Mouse (Mus musculus) hindlimb bud, embryonic 11.5 days (tissue): ENCODE results near the gene Wipf2.
A peak's percentile ranks its signal among the peaks of the same experiment; 100 is the strongest.
"Not testable (repeated sequence)": the region's sequence is repeated elsewhere in the genome, so short reads cannot be mapped to it uniquely, and the experiment has no call there.

ENCODE experiments used
- DNase-seq: peaks from one replicate; pipeline ENCODE4 v3.0.0-alpha.2; 2012; ENCODE audit warnings: low read depth, low spot score; ENCODE audit errors: extremely low spot score

The Wipf2 gene

DNA sequence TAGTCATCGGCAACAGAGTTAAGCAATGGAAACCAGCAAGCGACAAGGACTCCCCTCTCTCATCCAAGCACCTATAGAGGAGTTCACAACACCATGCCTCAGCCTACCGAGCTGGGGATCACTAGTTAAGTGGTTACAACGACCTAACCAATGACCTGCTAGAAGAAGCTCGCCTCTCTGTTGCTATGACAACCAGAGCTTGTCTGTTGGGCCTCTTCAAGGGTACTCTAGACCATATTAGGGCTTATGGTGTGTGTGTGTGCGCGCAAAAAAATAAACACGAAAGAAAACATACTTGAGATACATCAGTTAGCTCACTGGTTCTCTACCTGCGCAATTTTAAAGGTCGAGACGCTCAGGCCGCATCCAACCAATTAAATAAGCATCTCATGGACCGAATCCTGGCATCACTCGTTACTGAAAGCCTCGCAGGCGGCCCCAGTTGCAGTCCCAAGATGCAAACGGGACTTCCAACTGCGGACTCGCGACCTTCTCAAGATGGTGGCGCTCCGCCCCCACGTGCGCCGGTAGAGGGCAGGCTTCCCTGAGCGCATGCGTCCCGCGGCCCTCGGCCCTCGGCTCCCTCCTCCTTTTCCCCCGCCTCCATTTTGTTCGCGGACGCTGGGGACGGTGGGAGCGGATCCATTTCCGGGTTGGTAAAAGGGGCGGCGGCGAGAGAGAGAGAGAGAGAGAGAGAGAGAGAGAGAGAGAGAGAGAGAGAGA is at the start of gene Wipf2:
Wipf2 (plus strand) TSS at position 611 of the 723 bp plus-strand sequence.
- peak; percentile 69 for DNase-seq

DNA sequence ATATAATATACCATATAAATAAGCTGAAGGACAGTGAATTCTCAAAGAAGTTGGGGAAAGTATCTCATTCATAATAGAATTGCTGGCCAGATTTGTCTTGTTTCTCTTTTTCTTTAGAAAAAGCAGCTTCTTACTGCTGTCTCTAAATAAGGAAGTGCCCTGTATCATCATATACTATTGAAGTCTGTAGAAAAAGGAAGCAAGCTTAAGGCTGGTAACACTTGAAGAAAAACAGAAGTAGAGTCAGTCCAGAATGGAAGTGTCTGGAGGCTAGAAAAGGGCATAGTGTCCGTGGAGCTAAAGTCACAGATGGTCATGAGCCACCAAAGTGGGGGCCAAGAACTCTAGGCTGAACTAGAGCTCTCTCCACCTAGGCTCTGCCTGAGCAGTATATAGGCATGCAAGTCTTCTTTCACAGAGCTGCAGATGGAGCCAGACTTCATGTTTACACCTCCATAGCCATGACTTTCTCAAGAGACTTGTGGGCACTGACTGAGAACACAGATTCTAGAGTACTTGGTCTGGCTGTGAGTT is 46.7 kb upstream of the Wipf2 start:
- no peak for DNase-seq

DNA sequence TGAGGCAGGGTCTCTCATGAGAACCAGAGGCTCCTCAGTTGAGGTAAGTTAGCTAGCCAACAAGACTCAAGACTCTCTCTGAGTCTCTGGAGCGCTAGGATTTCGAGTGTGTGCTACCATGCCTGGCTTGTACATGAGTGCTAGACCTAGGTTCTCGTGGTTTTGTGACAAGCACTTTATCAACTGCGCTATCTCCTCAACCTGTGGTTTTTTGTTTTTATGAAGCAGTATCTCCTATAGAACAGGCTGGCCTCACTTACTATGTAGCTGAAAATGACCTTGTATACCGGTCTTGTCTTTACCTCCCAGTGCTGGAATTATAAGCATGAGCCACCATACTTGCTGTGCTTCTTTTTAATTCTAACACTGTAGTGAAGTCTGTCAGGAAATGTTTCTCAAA is 42.5 kb upstream of the Wipf2 start:
- DNase-seq = no peak

DNA sequence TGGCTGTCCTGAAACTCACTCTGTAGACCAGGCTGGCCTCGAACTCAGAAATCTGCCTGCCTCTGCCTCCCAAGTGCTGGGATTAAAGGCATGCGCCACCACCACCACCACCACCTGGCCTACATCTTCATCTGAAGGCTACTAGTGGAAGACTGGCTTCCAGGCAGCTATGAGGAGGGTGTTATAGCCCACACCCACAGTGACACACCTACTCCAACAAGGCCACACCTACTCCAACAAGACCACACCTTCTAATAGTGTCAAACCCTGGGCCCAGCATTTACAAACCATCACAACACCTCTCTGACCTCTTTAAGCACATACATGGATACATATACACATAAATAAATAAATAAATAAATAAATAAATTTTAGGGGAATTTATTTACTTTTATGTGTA is 37.4 kb upstream of the Wipf2 start:
- not testable (repeated sequence) for DNase-seq

DNA sequence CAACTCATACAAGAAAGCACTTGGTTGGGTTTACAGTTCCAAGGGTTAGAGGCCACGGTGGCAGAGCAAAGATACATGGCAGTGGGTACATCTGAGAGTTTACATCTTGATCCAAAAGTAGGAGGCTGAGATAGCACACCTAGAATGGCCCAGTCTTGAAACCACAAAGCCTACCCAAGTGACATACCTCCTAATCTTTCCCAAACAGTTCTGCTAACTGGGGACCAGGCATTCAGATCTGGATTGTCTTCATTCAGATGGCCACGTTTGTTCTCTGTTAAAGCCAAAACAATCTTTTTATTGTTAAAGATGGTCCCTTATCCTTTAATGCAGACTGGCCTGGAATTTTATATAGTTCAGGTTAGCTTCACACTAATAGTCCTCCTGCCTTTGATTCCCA is 35.6 kb upstream of the Wipf2 start:
- DNase-seq = no peak

DNA sequence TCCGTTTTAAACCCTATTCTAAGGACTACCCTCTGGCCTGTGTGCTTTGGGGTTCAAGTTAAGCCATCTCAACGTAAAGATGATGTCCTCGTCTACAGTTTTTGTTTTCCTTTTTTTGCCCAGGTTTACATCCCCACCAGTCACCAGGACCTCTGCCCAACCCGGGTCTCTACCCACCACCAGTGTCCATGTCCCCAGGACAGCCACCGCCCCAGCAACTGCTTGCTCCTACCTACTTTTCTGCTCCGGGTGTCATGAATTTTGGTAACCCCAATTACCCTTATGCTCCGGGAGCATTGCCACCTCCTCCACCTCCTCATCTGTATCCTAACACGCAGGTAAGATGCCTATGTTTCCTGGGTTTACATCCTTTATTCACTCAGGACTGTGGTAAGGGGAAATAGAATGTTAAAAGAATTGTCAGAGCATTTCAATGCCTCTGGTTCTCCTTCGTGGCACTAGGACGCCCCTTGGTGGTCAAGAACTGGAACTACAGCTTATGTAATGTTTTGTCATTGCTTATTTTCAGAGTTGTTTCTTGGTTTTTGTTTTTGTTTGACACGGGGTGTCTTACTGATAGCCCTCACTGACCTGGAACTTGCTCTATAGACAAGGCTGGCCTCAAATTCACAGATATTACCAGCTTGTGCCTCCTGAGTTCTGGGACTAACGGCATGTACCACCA is 34.2 kb upstream of the Wipf2 start:
- no peak for DNase-seq

DNA sequence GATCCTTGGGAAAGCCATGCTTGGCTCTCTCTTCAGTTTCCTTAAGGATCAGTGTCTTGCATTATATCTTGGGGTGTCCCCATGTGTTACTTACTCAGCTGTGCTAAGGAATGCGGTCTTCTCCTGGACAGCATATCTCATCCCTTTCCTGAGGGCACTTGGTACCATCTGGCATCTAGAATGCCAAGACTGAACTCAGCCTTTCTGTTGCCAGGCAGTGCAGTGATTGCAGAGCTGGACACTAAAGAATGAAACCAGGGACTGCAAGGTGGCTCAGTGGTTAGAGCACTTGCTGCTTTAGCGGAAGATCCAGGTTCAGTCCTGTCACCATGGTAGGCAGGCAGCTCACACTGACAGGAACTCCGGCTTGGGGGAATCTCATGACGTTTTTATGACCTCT is 33.6 kb upstream of the Wipf2 start:
- no peak for DNase-seq

DNA sequence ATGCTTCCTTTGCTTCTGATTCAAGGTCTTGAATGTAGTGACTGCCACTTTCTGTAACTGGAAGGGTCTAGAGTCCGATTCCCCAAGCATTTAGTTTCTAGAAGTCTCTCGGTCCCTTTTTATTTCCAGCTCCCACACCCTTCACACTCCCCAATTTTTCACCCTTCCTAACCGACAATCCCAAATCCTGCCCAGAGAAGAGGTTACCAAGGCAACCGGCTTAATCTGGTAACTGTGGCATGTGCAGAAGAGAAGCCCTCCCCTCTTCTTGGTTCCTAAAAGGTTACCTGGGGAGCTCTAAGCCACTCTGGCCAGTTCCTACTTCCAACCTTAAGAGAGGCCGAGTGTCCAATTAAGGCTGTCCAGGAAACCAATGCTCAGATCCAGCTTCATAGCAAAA is 28.1 kb upstream of the Wipf2 start:
- no peak for DNase-seq

DNA sequence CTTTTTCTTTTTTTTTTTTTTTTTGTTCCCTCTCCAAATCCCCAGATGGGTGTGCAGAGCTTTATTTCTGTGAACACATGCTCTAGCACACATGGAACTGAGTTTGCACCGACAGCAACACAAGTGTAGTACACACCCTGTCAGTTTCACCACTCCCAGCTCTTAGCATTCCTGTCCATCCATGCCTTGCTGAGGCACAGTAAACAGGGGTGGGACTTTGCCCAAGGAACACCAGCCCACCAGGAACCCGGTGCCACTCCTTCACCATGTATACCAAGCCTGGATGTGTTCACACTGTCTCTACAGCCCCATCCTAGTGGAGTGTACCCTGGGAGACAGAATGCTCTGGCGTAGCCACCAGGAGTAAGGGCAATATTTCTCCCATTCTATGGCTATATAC is 27.7 kb upstream of the Wipf2 start:
- DNase-seq = no peak

DNA sequence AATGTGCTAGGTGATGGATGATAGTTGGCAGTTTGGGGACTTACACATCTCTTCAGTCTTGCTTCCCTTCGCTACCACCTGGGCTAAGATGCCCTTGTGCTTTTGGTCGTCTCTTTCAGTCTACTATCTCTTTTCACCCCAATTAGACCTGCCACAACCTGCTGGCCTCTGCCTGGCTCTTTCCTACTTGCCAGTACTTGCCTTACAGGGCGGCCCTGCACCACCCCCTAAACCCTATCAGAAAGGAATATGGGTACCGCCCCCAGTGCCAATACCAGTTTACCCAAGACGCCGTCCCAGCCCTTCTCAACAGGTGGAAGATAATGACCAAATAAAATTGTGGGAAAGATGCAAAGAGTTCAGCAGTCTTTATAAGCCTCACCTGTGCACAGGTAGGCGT is 27.3 kb upstream of the Wipf2 start:
- no peak for DNase-seq

DNA sequence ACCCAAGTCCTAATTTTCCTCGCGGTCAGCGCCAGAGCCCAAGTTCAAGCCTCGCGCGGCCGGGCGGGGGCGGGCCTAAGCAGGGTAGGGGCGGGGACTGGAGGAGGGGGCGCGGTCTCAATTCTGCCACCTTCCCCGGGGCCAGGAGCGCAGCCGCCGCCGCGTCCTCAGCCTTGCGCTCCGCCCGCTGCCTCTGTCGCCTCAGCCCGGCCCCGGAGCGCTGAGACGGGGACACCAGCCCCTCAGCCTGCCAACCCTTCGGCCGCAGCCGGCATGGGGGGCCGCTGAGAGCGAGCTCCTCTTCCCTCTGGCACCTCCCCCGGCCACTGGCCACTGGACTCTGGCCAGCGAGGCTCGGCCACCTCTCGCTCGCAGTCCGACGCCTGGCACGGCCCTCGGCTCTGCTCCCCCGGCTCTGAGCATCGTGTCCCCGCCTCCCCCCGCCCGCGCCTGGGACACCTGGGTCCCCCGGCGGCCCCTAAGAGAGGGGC is 26.7 kb upstream of the Wipf2 start, which contains the start of gene Rapgefl1:
Rapgefl1 (plus strand) TSS at position 135 of the 491 bp plus-strand sequence.
- DNase-seq = no peak

DNA sequence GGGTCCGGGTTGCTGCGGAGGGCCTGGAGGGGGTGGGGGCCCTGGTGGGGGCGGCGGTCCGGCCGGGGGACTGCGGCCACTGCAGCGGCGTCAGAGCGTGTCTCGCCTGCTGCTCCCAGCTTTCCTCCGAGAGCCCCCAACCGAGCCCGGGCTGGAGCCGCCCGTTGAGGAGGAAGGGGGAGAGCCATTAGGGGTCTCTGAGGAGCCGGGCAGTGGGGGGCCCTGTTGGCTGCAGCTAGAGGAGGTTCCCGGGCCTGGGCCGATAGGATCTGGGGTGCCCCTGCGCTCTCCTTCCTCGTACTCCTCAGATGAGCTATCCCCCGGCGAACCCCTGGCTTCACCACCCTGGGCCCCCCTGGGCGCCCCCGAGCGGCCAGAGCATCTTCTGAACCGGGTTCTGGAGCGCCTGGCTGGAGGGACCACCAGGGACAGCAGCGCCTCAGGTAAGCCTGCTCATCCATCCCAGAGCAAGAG is 26.2 kb upstream of the Wipf2 start:
- no peak for DNase-seq

DNA sequence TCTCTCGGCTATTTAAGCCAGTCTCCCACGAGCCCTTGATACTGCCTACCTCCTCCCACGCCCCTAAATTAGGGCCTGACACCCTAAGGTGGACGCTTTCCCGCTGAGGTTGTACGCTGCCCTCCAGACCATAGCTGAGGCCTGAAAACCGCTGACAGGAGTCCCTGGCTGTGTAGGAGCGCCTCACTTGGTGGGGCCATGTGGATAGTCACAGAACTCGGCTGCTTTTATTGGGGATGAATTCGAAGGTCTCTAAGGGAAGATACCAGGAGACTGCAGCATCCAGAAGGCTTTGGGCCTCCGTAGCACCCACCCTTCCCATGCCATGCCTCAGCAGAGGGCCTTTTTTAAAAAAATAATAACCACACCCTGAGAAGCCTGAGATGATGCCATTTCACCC is 25.5 kb upstream of the Wipf2 start:
- no peak for DNase-seq

DNA sequence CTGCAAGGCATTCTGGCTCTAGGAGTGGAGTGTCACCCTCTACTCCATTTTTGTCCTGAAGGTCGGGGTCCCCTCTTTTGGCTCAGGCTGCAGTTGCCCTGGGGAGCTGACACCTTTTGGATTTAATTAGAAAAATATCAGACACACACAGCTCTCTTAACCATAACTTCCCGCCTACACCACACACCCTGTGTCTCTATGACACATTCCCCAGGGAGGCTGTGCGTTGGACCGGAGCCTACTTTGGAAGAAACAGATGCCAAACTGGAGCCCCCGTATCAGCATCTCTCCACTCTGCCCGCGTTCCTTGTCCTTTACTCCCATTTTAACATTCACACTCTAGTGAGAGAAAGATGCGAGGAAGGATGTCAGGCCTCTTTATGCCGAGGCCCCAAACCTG is 24.9 kb upstream of the Wipf2 start:
- DNase-seq = no peak

DNA sequence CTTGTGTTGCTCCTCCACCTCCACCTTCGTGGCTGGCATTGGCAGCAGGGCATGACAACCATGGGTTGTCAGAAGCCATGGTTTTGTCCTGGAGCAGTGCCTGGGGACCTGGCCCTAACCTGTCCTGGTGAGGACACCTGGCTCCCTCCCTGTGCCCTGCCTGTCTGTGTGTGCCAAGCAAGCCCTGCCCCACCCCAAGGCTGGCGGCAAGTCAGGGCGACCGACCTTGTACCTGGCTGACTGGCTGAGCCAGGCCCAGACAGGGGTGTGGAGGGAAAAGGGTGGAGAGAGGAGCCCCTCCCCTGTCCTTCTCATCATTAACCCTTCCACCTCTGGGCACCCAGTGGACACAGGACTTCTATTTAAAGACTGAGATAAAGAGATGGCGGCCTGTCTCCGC is 24.0 kb upstream of the Wipf2 start:
- DNase-seq = no peak

DNA sequence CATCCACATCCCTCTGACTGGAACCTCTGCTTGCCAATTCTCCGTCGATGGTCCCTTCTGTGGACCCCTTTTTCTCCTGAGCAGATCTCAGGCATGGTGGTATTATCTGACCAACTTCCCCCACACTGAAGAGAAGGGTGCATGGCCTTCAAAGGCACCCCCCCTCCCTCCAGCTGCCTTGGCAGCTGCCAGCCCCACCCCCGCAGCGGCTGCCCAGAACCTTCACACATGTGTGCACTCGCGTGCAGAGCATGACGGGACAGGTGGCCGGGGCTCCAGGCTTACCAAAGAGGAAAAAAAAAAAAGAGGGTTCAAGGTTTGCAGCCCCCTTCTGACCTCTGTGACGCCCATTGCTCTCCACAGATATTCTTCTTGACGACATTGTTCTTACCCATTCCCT is 23.5 kb upstream of the Wipf2 start:
- DNase-seq = no peak

DNA sequence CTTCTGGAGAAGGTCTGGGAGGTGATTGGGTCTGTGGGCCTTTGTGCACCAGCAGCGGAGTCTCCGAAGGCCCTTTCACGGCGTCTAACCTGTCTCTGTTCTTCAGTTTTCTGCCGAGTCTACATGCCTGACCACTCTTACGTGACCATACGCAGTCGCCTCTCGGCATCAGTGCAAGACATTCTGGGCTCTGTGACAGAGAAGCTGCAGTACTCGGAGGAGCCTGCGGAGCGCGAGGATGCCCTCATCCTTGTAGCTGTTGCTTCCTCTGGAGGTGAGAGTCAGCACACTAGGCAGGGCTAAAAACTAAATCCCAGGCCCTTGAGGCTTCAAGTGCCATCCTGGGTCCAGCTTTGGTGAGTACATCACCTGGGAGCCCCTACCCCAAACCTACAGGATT is 17.4 kb upstream of the Wipf2 start:
- DNase-seq = no peak

DNA sequence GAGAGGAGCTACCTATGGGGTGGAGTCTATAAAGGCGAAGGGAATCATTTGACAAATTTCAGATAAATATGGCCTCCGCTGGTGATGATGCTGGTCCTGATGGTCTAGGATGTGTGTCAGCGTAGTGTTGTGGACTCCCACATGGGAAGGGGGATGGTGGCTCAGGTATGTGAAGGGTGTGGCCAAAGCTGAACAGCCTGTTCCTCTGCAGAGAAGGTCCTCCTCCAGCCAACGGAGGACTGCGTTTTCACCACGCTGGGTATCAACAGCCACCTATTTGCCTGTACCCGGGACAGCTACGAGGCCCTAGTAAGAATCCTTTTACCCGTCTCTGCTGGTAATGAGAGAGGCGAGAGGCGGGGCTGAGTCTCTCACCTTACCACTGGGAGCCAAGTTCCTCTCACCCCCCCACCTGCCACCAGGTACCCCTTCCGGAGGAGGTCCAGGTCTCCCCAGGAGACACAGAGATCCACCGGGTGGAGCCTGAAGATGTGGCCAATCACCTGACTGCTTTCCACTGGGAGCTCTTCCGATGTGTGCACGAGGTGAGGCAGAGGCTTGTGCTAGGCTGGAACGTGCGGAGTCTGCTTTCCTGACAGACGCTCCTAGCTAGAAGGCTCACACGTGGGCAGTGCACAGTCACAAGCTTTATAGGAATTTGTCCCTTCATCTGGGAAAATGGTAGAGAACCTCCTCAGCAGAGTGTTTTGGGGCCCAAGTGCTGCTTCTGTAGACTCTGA is 16.4 kb upstream of the Wipf2 start:
- no peak for DNase-seq

DNA sequence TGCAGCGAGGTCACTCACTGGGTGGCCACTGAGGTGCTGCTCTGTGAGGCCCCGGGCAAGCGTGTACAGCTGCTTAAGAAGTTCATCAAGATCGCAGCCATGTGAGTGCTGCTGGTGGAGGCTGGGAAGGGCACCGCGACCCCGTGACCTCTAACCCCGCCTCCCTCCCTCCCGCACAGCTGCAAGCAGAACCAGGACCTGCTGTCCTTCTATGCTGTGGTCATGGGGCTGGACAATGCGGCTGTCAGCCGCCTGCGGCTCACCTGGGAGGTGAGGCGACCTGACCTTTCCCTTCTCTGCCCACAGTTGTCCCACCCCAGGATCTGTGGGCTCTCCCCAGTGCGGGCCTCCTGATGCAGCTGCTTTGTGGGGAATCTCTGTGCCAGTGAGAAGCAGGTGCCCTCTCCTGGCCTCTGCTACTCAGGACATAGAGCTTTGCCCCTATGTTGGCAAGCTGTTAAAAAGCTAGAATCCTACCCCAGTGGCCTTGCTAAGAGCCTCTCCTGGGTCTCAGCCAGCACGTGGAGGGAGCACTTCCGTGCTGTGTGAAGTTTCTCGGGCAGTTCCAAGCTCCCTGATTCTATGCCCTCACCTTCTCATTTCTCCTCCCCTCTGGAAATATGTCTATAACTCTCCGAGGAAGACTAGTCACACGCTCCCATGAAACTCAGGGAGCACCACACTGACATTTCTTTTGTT is 14.1 kb upstream of the Wipf2 start:
- no peak for DNase-seq

DNA sequence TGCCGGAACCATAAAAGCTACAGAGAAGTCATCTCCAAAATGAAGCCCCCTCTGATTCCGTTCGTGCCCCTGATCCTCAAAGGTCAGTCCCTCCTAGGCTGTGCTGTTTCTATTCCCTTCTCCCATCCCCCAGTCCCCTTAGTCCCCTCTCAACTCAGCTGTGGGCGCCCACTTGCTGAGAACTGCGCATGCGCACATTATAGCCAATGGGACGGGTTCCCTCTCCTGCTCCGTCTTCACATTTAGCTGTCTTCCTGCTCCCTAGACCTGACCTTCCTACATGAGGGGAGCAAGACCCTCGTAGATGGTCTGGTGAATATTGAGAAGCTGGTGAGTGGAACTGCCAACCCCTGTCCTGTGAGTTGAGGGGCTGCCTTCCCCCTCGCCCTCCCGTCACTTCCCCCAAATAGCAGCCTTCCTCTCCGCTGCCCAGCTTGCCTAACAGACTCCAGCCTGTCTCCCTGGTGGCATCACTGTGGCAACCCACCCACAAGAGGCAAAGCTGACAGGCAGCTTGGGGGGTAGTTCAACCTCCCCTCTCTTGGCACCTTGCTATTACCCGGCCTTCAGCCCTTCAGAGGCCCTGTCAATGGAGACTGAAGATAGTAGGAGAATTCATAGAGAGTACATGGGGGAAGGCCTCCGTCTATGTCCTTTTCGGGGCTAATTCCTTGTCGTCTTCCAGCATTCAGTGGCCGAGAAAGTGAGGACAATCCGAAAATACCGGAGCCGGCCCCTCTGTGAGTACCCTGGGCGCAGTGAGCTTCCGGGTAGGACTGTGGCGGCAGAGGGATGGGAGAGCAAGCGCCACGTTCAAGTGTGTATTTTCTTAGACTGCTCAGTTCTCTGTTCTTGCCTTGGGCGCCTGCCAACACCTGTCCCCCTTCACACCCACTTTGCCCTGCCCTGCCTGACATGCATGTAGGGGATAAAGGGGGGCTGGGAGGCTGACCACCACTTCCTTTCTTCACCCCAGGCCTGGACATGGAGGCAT is 13.0 kb upstream of the Wipf2 start:
- no peak for DNase-seq
